Mouse (Mus musculus) spleen, postnatal 4 days (tissue): ENCODE measurements around the gene Gp9.

Experiments used
- DNase-seq, 2 experiments: peaks; one replicate each; pipeline ENCODE4 v3.0.0; 2022; ENCODE audit warnings: low spot score in 2 of 2

Gene Gp9

GRCm38 (mm10) chr6:87809651-87810161 lies 31.8 kb downstream of the Gp9 start:
- DNase-seq: peak; percentile 61 to 74

GRCm38 (mm10) chr6:87810311-87810710 lies 32.4 kb downstream of the Gp9 start:
- peak in 1 of 2 experiments; percentile 64 for DNase-seq

DNA sequence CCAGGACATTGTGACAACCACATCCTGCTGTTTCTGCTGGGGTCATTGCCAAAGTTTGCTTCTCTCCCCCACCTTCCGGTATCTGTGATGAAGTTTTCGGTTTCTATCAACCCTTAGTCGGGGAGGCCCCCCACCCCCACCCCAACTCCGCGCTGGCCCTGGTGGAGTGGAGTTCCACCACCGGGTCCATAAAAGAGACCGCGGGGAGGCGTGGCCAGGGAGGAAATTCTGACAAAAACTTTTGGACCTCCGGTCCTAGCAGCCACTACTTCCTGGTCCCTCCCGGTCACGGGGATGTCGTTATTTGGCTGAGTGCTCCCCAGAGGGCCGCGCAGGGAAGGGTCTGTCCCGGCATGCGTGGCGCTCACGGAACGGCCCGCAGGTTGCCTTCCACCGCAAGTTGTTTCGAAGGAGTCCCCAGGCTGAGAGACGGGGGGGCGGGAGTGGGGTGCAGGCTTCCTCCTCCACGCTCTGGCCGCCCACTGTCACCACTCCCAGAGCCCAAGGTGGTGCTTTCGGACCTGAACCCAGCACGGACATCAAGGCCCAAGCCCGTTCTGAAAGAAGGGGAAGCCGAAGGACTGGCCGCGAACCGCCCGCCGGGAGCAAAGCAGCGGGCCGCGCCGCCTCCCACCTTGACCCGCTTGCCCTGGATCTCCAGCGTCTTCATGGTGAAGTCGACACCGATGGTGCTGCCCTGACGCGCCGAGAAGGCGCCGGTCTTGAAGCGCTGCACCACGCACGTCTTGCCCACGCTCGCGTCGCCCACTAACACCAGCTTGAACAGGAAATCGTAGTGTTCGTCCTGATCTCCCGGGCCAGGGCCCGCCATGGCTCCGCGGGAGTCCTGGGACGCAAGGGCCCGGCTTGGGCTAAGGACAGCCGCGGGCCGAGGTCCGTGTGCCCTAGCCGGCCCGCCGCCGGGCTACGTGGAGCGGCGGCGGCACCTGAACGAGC lies 33.1 kb downstream of the Gp9 start:
- DNase-seq: peak; percentile 73 to 84

- peak; percentile 96 for DNase-seq
These were observed 33.9 kb downstream of the Gp9 start, which contains the start of gene Rab43 for GRCm38 (mm10) chr6:87811675-87812338. Gene Rab43, minus strand, starts transcription at chr6:87812164.

- DNase-seq: no peak
These were observed 34.8 kb downstream of the Gp9 start for GRCm38 (mm10) chr6:87812656-87813055.

DNA sequence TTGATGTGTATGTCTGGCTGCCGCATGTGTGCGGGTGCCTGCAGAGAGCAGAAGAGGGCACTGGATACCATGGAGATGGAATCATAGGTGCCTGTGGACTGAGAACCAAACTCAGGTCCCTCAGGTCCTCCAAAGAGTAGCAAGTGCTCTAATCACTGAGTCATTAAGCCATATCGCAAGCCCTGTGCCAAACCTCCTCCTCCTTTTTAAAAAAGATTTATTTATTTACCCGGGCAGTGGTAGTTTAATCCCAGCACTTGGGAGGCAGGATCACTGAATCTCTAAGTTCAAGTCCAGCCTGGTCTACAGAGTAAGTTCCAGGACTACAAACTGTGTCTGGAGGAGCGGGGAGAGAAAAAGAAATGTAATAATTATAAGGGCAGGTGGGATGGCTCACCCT lies 36.6 kb downstream of the Gp9 start:
- DNase-seq: no peak

- no peak for DNase-seq
These were observed 42.5 kb downstream of the Gp9 start for GRCm38 (mm10) chr6:87820366-87820765.
